Mouse (Mus musculus): ENCODE measurements around the gene Naa35.
A peak's percentile ranks its signal among the peaks of the same experiment; 100 is the strongest.

Gene Naa35

GRCm38 (mm10) chr13:59584947-59585647 is at the start of gene Naa35, which contains the start of gene Agtpbp1:
Gene Naa35 (plus strand): TSS chr13:59585259.
Gene Agtpbp1 (minus strand): TSS chr13:59585227.
- peak; percentile 96 for DNase-seq (ENCODE audit: extremely low read depth, insufficient read length, low spot score)

- no peak for DNase-seq (ENCODE audit: extremely low read depth, insufficient read length, low spot score)
Measured at GRCm38 (mm10) chr13:59535746-59536145, 49.3 kb upstream of the Naa35 start.

DNA sequence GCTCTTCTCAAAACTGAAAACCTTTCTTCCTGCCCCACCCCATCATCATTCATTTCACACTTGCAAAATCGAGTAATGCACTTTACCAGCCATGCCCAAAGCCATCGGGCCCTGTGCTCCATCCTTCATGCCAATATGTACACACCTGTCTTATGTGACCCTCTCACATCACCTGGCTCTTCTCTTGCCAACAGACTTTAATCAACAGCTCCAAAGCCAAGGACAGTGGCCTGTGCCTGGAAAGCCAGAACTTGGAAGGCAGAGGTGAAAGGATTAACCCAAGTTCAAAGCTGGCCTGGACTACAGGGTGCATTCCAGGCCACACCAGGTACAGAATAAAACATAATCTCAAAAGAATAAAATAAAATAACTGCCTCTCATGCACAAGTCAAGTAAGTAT is 48.4 kb upstream of the Naa35 start:
- no peak for DNase-seq (ENCODE audit: extremely low read depth, insufficient read length, low spot score)

GRCm38 (mm10) chr13:59538661-59539060 is 46.4 kb upstream of the Naa35 start:
- no peak for DNase-seq (ENCODE audit: extremely low read depth, insufficient read length, low spot score)

DNA sequence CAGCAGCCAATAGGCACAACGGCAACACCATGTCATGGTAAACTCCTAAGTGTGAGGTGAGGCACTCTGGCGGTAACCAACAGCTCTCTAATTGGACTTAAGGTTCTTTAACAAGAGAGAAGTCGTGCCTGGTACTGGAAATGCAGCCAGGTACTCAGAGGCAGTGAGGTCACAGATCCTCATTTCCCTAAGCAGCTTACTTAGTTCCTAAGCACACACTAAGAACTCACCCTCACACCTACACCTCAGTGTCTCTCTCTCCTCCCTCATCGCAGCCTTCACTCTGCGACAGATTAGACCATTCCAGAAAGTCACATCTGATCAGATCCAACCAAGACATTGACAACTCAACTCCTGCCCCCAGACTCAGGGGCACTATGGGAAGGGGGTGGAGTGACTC is 45.0 kb upstream of the Naa35 start:
- DNase-seq (ENCODE audit: extremely low read depth, insufficient read length, low spot score): no peak

GRCm38 (mm10) chr13:59542411-59542810 is 42.6 kb upstream of the Naa35 start:
- no peak for DNase-seq (ENCODE audit: extremely low read depth, insufficient read length, low spot score)

DNA sequence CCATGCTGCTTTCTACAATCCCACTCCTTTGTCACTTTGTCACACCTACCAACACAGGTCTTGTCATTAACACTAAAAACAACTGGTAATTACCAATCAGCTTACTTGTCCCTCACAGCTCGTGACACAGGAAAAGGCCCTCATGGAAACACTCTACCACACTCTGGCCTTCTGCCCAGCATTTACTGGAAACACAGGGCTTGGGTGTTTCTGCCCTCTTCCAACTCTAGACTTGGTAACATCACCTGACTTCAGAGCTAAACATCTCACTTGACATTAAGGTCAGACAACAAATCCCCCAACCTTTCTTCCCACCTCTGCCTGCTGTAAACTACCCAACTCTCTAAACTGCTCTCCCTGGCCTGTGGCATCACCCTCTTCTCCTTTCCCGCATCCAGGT is 38.0 kb upstream of the Naa35 start:
- no peak for DNase-seq (ENCODE audit: extremely low read depth, insufficient read length, low spot score)

DNA sequence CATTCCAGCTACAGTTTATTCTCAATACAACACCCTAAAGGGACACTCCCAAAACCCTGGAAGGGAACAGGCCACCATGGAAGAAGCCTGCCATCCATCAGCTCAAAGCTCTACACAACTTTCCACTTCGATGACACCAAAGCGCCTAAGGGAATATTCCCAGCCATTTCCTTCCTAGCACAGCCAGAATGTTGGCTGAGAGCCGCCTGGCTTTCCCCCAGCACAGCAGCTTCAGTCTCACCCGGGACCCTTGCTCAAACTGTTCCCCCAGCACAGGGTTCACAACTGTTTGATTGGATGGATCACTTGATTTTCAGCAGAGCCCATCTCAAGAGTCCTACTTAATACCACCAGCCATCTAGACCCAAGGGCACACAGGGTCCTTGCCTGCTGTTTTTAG is 37.3 kb upstream of the Naa35 start:
- no peak for DNase-seq (ENCODE audit: extremely low read depth, insufficient read length, low spot score)

- no peak for DNase-seq (ENCODE audit: extremely low read depth, insufficient read length, low spot score)
Measured at GRCm38 (mm10) chr13:59549318-59549798, 35.7 kb upstream of the Naa35 start.

DNA sequence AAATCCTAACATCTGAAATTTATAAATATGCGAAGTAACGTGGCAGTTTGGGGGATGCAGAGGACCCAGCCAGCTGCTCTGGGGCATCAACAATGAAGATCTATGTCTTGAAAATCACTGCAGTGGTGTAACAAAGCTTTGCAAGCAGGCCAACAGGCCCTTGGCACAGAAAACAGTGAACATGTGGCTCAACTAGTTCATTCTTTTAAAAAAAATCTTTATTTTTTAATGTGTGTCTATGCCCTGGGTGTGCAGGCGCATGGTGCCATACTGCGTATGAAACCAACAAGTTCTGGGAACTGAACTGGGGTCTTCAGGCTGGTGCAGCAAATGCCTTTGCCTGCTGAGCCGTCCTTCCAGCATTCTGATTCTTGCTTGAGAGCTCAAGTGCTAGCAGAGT is 32.8 kb upstream of the Naa35 start:
- no peak for DNase-seq (ENCODE audit: extremely low read depth, insufficient read length, low spot score)

DNA sequence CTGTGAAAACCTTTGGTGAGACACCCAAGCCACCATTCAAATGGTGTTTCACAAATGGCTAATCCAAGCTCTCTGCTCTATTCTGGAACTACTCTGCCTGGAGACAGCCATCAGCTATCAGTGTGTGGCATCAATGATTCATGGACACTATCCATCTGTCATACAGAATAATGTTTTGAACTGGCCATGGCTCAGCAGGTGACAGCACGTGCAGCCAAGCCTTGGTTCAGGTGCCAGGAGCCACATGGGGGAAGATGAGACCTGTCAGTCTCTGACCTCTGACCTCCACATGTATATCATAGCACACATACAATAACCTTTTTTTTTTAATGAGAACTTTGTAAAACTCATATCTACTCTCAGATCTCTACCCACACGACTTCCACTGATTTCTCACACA is 32.3 kb upstream of the Naa35 start:
- DNase-seq (ENCODE audit: extremely low read depth, insufficient read length, low spot score): no peak

DNA sequence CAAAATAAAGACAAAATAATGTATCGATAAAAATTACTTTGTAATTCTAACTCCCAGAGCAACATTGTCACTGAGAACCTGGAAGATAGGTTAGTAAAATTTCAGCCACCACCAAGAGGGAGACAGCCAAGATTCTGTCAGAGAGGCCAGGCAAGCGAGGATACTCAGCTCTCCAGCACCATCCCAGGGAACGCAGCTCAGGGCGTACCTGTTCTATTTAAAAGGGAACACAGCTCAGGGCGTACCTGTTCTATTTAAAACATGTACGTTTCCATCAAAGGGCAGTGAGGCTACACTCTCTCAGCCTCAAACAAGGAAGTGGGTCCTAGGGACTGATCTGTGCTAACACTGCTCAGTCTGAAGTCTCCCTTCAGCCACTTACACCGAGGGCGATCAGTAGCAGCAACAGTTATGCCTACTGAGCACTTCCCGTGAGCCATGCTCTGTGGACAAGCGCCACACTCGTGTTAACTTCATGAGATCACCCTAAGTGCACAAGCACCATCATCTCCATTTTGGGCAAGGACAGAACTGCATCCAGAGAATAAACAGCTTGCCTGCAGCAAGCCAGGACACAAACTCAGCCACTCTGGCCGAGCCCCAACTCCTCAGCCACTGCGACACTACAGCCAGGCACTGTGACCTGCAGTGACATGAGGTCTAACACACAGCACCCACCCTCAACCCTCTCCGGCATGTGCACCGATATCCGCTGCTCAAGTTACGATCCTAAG is 30.1 kb upstream of the Naa35 start:
- no peak for DNase-seq (ENCODE audit: extremely low read depth, insufficient read length, low spot score)

DNA sequence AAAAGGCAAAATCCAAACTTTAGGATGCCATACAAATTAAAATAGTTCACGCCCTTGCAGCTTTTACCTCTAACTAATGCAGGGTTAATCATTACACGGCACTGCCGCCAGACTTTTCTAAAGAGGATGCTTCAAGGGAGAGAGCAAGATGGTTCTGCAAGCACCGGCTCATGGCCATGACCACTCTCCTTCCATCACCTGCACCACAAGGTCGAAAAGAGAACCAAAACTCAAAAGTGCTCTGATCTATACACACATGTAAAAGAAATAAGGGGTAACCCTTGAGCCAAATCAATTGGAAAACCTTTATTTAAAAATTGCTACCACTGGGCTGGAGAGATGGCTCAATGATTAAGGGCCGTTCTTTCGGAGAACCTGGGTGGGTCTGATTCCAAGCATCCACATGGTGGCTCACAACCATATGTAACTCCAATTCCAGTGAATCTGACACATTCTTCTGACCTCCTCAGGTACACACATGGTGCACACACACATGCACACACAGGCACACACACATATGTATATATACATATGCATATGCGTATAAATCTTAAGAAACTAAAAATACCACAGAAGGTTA is 29.4 kb upstream of the Naa35 start:
- DNase-seq (ENCODE audit: extremely low read depth, insufficient read length, low spot score): no peak

DNA sequence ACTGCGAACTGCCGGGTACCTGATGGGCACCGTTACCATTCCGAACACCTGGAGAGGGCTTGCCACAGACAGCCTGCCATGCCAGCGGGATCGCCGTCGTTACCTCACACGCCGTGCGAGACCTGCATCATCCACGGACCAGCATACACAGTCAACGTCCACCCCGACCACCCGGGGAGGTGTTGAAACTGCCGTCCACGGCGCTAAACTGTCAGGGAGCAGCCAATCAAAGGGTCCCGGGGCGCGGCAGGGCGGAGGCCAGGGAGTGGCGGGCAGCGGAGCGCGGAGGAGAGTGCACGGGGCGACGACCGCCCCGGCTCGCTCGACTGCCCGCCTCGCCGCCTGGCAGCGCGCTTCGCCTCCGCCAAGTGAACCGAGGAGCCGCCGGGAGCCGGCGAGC is 28.4 kb upstream of the Naa35 start:
- peak; percentile 72 for DNase-seq (ENCODE audit: extremely low read depth, insufficient read length, low spot score)

DNA sequence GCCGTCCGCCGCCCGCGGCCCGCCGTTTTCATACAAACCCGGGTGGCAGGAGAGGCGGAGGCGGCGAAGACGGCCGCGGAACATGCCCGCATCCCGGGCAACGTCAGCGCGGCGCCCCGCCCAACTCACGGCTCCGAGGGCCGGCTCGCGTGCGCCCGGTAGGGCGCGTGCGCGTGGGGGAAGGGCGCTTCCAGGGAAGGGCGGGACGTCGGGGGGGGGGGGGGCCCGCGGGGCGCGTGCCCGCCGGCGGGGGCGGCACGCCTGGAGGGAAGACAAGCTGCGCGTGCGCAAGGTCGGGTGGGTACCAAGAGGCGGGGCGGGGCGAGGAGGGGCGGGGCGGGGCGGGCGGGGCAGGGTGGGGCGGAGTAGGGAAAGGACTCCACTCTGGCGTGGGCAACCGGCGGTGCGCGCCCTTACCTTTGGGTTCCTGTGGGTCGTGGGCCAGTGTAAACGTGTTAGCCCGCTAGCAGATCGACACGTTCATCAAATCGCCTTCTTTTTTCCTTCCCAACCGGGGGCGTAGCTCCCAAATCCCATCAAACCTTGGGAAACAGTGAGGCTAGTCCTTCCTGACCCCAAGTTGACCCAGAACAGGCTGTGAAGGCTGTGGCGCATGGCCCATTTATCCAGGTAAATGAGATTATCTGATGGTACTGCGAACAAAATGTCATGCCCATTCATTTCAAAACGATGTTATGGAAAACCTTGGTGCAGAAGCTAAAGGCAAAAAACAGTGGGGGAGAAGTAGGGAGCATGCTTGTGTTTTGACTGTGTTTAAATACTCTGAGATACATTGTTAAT is 27.7 kb upstream of the Naa35 start:
- DNase-seq (ENCODE audit: extremely low read depth, insufficient read length, low spot score): peak; percentile 82

DNA sequence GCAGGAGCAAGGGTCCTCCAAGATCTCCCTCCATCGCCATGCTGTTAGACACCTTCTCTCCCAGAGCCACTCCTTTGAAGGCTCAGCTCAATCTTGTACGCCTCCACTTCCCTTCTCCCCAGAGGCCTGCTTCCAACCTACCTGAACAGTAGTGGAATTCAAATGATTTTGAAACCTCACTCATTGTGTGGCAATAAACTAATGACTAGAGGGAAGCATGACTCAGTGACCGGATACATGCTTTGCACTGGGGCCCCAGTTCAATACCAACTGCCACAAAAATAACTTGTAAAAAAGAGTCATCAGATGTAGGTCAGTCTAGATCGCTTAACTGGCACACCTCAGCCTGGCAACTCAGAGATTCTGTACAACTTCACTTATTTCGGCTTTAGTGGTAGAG is 26.3 kb upstream of the Naa35 start:
- peak; percentile 18 for DNase-seq (ENCODE audit: extremely low read depth, insufficient read length, low spot score)

GRCm38 (mm10) chr13:59562471-59562870 is 22.6 kb upstream of the Naa35 start:
- DNase-seq (ENCODE audit: extremely low read depth, insufficient read length, low spot score): no peak

DNA sequence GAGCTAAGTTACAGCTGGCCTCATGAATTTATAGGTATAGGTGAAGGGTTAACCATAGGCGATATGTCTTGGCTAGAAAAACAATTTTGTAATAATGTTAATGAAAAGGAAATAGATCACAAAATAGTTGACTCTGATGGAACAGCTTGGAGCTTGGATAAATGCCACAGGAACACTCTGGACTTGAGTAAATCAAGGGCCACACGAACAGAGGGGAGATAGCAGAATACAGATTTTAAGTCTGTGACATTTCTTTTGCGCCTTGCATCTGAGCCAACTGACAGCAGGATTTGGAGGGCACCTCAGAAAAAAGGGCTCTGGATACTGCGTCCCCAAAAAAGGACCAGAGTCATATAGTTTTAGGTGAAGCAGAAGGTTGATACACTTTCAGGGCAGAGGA is 20.6 kb upstream of the Naa35 start:
- DNase-seq (ENCODE audit: extremely low read depth, insufficient read length, low spot score): no peak

DNA sequence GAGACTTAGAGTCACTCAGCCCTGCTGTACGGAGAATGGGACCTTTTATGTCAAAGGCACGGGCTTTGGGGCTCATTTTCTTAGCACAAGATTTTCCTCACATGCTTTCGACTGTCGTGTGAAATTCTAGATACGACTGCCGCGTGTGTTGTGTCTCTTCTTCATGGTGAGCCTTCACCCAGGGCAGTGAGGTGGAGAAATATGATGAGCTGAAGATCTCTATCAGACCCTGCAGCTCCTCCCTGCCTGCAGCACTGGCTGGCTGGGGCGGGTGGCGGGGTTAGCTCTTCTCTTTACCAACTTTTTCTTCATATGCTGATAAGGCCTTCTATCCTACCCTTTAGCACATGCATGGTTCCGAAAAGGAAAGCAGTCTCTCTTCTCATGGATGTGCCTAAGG is 20.1 kb upstream of the Naa35 start:
- DNase-seq (ENCODE audit: extremely low read depth, insufficient read length, low spot score): no peak

DNA sequence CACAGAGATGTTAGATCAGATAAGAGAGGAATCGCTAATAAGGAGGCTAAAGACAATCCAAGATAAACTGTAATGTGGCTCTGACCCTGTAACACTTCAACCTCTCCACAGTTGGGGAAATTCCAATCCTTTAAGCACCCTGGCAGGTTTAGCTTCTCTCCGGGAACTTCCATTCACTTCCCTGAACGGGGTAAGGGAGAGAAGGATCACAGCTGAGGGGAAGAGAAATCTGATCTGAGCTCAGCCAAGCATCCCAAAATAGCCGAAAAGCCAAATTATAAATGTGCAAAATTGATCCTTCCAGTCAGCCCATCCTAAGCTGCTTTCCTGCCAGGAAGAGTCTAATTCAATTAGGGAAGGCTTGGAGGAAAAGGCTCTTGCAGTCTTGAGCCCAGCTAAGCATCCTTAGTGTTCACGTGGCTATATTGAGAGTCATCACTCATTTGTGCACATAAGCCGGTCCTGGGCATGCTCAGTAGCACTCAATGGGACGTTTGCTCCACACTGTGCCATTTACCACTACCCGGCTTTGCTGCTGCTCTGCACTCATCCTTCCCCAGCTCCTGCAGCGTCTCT is 19.0 kb upstream of the Naa35 start:
- DNase-seq (ENCODE audit: extremely low read depth, insufficient read length, low spot score): no peak

- no peak for DNase-seq (ENCODE audit: extremely low read depth, insufficient read length, low spot score)
Measured at GRCm38 (mm10) chr13:59571107-59571506, 14.0 kb upstream of the Naa35 start.

Measured in 3134 (cell line).